Mouse (Mus musculus): ENCODE measurements around the gene Atg9b.

- TF ChIP-seq CTCF (IDR thresholded peaks at IDR 0.05; ENCODE audit: low read depth) = peak; percentile 76
- no peak for TF ChIP-seq EP300 (IDR thresholded peaks at IDR 0.05; ENCODE audit: low read depth)
Observed at GRCm38 (mm10) chr5:24416222-24416736, 24.3 kb upstream of the Atg9b start.

Data from liver, postnatal 0 days (tissue).